Mouse (Mus musculus) right cerebral cortex, postnatal 36 days (tissue): Measurements from ENCODE around the gene Pik3r5.

Experiments used
- DNase-seq, 2 experiments: peaks; one replicate each; pipeline ENCODE4 v3.0.0; 2022; ENCODE audit warnings: low spot score in 2 of 2, mixed read lengths in 1 of 2

Gene Pik3r5

DNA sequence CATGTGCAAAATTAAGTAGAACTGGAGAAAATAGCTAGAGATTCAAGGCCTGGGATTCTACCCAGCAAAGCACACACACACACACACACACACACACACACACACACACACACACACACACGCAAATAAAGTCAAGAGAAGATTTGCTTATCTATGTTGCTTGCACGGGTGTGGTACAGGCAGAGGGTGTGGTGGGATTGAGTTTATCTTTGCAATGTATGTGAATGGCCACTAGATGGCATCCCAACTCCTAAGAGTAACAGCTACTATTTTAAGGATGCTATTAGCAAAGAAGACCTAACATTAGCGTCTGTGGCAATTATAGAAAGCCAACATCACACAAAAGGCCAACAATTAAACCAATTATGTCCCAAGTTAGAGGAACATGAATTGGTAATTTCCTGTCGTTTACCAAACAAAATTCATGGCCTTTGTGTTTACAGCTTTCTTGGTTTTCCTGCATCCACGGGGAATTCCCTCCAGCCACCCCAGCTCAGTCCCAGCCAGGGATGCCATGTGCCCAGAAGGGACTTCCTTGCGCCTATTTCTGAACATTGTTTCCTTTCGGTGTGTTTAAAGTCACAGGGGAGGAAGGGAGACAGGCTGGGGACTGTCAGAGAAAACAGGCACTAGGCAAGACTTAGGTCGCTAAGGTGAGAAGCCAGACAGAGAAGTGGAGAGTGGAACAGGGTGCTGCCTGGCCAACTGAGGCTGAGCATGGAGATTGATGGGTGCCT, 53.5 kb downstream of the Pik3r5 start:
- DNase-seq: no peak

DNA sequence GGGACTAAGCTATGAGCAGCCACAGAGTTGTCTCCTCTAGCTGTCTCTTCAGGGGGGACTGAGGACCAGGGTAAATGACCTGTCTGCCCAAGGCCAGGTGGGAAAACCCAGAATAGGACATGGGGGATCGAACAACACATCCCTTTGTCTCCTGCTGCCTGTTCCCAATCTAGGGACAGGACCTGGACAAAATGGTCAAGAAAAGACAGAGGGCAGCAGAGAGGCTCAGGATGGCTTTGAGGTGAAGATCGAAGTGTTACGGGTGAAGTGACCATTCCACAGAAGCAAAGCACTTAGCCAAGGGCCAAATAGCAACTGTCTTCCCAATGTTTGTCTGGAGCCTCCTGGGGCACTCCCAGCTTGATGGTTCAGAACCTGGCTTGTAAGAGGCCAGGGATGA, 54.2 kb downstream of the Pik3r5 start:
- DNase-seq: no peak

DNA sequence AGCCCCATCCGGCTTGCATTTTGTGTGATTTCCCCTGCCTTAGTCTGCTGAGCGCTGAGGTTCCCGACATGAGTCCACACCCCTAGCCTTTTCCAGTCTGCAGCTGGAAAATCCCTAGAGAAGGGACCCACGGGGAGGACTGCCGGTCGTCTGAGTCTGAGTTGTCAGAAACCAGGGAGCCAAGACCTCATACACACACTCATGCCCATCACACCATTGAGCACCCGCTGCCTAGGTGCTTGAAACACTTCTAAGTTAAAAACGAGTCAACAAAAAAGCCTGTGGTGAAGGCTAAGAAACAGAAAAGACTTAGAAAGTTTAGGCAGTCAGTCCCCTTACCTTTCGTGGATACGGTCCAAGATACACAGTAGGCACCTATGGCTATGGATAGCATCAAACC, 55.8 kb downstream of the Pik3r5 start:
- no peak for DNase-seq

DNA sequence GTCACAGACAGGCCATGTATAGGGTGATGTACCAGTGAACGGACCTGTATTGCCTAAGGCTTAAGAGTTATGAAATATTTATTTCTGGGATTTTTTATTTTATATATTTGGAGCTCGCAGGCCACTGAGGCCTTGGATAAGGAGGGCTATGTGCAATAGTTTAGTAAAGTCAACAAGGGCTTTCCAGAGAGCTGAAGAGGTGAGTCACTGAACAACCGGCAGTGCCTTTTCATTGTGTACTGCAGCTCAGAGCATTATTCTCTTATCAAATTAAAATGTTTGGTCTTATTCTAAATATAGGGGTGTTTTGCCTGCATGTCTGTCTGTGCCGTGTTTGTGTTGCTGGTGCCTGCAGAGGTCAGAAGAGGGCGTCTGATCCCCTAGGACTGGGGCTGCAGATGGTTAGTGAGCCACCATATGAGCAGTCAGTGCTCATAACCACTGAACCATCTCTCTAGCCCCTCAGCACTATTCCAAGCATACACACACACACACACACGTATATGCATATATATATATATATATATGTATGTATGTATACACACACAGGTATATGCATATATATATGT, 56.4 kb downstream of the Pik3r5 start:
- no peak for DNase-seq

DNA sequence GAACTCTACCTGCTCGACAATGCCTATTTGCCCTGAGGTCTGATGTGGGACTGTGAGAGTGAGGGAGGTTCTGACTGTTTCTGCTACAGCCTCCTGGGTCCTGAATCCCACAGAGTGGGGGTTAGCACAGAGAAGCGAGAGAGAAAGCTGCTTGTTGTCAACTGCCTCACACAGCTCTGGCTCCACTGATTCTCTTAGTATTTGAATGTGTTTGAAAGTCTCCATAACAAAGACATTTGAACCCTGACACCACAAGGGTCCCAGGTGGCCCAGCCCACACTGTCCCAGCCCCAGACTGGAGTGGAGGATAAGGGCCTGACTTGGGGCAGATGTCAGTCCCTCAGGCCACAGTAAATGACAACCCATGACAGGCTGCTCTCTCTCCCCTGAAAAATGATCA, 57.3 kb downstream of the Pik3r5 start:
- no peak for DNase-seq

DNA sequence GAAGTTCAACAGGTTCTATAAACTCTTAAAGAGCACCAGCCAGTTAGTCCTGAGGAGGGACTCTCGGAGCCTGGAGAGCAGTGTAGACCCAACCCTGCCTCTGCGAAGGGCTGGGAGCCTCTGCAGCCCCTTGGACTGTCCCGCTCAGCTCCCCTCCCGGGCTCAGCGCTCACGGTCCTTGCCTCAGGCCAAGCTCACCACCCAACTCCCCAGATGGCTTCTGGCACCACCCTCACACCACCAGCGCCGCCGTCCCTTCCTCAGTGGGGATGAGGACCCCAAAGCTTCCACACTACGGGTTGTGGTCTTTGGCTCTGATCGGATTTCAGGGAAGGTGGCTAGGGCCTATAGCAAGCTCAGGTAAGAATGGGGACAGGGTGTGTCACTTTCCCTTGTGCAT, 60.7 kb downstream of the Pik3r5 start:
- no peak for DNase-seq

DNA sequence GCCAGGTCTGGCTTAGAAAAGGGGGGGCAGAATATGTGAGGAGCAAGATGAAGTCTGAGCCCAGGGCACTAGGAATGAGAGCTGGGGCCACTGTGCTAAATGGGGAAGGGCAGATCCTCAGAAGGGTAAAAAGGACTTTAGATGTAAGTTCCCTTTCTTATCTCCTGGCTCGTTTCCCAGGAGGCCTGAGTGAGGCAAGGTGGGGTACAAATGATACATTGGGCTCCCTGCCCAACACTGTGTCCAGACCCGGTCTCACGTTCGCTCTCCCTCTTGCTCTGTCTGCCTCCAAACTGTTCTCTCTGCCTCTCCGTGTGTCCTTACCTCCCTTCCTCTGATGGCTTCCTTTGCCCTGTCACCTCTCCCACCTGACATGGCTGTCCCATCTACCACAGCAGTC, 61.8 kb downstream of the Pik3r5 start:
- no peak for DNase-seq

DNA sequence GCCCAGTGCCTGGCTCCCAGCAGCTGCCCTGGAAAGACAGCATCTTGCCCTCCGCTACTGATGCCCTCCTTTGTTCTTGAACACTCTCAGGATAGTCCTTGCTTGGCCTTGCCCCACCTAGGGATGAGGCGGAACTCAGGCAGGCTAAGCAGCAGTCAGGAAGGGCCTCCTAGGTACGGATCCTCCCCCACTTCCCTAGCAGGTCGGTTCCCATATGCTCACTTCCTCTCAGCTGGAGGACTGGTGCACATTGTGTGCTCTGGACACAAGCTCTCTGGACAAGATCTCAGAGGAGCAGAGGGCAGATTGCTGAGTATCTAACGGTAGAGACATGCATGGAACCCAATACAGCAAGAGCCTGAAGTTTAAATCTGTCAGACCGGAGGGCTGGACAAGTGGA, 65.2 kb downstream of the Pik3r5 start:
- no peak for DNase-seq

DNA sequence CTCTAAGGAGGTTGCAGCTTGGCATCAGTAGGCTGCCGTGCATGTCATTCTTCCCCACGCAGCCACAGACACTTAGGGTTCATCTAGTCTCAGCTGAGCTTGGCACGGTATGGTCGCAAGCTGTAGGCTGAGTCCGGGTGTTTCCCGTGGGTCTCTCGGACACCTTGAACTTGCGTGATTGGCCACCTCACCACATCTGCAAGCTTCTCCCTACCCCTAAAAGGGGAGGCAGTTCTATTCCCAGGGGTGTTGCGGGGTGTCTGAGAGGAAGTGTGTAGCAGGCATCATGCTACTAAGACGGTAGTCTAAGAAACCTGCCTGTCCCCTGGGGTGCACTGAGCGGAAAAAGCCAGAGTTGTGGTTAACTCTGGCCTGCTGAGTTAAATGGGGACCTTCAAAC, 66.6 kb downstream of the Pik3r5 start:
- no peak for DNase-seq

DNA sequence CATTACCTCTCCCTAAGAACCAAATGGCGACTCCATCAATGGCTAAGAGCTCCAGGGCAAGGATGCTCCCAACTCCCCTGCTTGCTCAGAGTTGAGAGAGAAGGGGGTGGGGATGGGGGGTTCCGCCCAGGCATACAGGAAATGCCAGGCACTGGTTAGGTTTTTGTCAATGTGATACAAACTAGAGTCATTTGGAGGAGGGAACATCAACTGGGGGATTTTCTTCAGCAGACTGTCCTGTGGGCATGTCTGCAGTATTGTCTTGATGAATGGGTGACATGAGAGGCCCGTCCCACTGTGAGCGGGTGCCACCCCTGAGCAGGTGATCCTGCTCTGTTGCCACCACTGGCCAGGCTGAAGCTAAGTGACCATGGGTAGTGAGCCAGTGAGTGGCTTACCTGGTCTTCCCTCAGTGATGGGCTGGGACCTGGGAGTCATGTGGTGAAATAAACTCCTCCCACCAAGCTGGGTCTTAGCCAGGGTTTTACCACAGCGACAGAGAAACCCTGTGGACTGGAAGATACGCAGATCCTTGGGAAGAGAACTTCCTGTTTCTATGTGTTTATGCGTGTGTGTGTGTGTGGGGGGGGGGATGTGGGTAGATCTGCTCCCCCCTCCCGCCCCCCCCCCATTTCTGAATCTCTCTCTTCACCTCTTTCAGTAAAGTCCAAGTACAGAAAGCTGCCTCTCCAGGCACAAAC, 67.2 kb downstream of the Pik3r5 start:
- DNase-seq: no peak

DNA sequence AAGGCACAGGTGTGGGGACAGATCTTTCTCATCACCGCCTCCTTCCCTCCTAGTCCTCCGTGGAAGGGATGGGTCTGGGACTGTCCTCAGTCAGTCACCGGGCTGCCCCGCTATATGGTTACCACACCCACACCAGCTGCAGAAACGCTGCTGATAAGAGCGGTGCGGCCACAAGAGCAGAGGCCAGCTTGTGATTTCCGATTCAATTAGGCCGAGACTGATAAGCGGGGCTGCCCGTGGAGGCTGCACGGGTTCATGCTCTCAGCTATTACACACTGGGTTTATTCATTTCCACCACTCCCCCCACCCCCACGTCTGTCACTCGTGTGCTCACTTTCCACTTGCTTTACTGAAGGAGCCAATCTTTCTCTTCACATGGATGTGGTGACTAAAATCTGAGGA, 69.0 kb downstream of the Pik3r5 start:
- DNase-seq: no peak

DNA sequence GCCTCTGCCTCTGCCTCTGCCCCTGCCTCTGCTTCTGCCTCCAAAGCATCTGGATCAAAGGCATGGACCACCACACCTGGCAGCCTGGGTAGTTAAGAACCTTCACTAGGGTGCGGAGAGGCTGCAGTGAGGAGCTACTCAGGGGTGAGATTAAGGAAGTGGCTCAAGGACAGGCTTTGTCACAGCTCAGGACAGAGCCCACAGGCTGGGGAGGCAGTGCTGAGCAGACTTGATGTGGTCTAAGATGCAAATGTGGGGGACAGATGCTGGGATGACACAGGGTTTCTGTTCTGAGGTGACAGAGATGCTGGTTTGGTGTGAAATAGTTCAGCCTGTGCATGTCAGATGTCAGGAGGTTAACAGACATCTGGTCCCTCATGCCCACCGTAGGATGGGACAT, 70.5 kb downstream of the Pik3r5 start:
- DNase-seq: no peak

DNA sequence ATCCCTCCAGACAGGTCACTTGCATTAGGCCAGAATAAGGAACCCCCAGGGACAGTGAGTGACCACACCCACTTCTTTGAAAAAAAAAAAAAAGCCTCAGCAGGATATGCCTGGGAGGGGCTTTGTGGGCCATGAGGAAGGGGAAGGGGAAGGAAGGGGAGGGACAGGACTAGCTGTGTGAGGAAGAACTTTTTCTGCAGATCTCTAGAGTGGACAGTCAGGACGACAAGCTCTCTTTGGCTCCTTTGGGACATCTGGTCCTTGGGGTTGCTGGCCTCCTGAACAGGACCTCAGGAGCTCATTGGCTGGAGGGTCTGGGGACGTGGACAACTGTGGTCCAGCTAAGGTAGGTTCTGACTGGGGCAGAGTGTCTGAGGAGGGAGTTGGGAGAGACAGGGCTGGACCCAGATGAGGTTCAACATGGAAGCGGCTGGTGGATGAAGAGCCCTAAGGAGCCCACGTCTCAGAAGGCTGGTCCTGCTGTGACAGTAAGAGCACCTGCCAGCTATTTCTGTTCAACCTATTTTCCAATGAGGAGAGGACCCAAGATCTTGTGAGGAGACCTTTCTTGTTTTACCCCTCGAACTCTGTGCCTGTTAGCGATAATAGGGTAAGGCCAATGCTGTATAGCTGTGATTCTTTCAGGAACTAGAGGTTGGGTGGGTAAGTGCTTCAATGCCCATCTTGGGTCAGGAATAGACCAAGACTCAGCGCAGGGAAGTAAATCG, 71.1 kb downstream of the Pik3r5 start, which contains the start of gene Pik3r6:
Gene Pik3r6, plus strand, starts transcription at position 118 of the 728 bp plus-strand sequence.
- DNase-seq: no peak

DNA sequence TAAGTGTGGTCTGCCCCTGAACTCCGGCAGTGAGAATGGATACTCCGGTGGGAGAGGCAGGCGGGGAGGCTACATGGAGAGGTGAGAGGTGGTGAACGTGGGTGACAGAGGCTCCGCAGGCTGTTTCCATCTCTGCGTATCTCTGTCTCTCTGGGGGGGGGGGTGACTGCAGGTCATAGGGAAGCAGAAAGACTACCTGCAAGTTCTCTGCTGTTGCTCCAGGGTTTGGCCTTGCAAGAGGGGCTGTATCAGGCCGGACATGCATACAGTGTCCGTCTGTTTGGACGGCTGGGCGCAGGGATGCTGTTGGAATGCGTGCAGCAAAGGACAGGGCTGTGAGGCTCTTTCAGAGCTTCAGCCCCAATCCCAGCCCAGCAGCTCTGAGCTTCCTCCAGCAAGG, 73.0 kb downstream of the Pik3r5 start:
- DNase-seq: no peak

DNA sequence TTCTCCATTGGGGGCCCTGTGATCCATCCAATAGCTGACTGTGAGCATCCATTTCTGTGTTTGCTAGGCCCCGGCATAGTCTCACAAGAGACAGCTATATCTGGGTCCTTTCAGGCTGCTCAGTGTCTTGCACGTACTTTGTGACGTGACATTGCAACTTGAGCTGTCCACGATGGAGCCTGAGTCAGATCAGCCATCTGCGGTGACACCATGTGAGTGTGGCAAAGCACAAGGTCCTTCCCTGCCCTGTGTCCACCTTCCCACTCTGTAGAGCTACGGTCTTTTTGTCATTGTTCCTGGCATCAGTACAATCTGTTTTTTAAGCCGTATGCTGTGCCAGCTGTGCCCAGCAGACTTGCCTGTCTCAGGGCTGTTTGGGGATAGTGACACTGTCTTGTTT, 75.3 kb downstream of the Pik3r5 start:
- no peak for DNase-seq

DNA sequence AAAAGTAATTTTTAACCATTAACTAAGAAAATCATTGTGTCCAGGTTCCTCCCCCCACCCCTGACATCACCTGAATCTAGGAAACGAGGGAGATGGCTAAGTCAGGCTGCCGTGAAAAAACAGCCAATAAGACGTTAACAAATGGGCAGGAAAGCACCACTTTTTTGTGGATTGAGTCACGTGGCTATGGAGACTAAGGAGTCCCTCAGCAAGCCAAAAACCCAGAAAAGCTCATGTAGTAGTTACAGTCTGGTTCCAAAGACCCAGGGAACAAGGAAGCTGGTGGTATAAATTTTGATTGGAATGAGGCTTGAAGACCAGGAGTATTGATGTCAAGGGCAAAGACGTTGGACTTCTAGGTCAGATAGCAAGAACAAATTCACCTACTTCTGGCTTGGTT, 76.7 kb downstream of the Pik3r5 start:
- DNase-seq: no peak

DNA sequence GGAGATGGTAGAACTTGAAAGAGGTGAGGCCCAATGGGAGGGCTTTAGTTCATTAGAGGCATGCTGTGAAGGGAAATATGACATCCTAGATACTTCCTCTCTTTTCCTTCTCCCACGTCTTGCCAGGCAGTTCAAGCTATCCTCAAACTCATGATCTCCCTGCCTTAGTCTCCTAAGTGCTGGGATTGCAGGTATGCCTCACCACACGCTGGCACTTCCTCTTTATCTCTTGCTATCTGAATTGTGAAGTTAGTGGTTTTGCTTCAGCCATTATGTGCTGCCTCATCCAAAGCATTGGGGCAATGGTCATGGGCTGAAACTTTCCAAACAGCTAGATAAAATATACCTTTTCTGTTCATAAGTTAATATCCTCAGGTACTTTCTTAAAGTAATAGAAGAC, 77.3 kb downstream of the Pik3r5 start:
- DNase-seq: no peak

DNA sequence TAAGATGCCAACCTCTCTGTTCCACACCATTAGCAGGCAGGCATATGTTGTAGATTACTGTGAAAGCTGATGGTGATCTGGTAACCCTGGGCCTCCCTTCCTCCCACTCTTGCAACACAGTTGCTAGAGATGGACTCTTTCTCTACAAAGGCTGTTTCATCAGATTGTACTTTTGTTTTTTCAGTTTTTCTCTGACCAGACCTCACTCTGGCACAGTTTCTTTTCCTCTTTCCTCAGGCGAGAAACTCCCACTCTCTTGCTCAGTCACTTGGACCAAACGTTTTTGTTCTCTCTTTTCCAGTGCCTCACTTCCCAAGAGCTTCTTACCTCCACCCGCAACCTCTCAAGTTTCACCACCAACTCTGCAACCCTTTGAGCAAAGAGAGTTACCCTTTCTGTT, 82.0 kb downstream of the Pik3r5 start:
- DNase-seq: no peak

DNA sequence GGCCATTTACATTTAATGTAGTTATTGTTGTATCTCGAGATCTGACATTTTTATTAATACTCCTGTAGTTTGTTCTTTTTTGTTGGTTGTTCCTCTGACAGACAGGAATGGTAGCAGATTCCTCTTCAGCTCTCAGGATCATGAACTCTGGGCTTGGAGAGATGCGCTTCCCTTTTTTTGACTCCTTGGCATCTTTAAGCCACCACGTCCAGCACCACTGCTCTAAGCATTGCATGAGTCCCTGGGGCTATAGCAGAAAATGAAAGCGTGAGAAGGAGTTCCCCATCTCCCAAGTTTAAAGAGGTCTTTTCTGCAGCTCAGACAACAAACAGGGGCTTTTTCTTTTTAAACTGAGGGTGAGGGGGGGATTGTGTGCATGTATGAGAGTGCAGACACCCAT, 87.4 kb downstream of the Pik3r5 start:
- no peak for DNase-seq

DNA sequence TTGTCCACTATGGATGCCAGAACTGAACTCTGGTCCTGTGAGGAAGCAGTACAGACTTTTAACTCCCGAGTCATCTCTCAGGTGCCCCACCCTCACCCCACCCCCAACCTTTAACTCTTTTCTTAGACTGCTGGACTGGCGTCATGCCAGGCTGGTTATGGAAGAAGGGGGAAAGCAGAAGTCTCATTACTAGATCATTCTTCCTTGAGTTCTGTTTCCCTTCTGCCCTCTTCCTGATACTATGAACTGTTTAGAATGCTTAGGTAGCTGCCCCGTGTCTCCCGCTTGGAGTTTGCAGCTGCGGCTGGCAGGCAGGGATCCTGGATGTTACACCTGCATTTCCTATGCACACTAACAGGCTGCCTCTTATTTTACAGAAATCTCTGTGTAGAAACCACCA, 87.9 kb downstream of the Pik3r5 start:
- DNase-seq: no peak

DNA sequence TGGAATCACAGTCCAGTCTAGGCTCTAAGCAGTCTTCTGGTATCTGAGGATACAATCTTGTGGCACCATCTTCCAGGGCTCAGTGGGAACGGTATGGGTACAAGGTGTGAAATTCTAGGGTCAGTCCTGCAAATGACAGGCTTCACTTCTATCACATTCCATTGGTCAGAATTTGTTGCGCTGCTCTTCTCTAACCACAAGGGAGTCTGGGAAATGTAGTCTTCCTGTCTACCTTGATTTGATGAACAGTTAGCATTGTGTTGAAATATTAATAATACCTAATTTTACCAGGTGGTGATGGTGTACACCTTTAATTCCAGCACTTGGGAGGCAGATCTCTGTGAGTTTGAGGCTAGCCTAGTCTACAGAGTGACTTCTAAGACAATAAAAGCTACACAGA, 88.5 kb downstream of the Pik3r5 start:
- no peak for DNase-seq

DNA sequence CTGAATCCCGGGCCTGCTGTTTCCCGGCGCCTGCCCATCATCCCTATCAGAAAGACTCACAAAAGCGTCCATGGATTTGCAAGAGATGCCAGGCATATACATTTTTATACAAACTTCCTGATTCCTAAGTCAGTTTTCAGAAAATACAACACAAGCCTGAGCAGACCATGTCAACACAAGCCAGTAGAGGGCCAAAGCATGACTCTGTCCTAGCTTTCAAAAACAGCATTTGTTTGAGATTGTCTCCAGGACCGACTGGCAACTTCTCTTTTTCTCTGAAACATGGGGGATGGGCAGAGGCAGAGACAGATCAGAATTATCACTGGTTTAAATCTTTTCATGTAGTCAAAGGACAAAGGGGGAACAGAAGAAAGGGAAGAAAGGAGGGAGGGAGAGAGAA, 89.4 kb downstream of the Pik3r5 start:
- DNase-seq: no peak

DNA sequence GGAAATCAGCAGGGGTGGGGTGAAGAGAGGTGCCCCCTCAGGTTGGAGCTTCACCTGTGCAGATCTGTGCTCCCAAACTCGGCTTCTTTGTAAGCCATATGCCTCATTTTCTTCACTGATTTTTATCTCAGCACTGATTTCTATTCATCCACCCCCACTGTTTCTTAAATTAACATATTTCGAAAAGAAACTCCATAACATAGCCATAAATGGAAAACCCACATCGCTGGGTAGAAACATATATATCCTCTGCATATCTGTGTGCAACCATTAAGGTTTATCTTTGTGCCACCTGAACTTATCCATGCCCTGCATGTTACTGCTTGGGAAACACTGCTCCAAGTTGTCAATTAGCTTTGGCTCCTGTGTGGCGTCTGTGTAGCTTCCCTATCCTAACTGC, 94.5 kb downstream of the Pik3r5 start:
- no peak for DNase-seq
